Mouse (Mus musculus) right cerebral cortex, postnatal 4 days (tissue): Measurements from ENCODE around the gene Tmem121.
"Not testable (repeated sequence)": the region's sequence is repeated elsewhere in the genome, so short reads cannot be mapped to it uniquely, and the experiment has no call there.

Source experiments
- DNase-seq: peaks from one replicate; pipeline ENCODE4 v3.0.0-alpha.2; 2022

The Tmem121 gene

GRCm38 (mm10) chr12:113188349-113189055 lies 2.8 kb downstream of the Tmem121 start:
- DNase-seq = no peak

GRCm38 (mm10) chr12:113193423-113193822 lies 7.7 kb downstream of the Tmem121 start:
- DNase-seq = no peak

GRCm38 (mm10) chr12:113199132-113199531 lies 13.4 kb downstream of the Tmem121 start:
- DNase-seq = not testable (repeated sequence)

GRCm38 (mm10) chr12:113201301-113201700 lies 15.6 kb downstream of the Tmem121 start:
- no peak for DNase-seq

DNA sequence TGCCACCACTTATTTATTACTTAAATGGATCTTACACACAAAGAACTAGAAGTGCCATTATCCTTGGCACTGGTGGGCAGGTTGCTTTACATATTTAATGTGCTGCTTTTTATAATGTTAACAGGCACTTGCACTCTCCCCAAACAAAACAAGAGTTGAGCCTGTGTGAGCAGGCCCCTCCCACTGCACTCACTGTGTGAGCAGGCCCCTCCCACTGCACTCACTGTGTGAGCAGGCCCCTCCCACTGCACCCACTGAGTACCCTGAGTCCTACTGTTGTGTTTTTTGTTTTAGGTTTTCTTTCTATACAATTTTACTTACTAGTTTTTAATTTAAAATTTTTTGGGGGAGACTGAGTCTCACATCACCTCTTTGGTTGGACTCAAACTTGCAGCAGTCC lies 16.3 kb downstream of the Tmem121 start:
- DNase-seq = no peak

GRCm38 (mm10) chr12:113203522-113203921 lies 17.8 kb downstream of the Tmem121 start:
- no peak for DNase-seq

- no peak for DNase-seq
Observed at GRCm38 (mm10) chr12:113205251-113205942, 19.7 kb downstream of the Tmem121 start.

DNA sequence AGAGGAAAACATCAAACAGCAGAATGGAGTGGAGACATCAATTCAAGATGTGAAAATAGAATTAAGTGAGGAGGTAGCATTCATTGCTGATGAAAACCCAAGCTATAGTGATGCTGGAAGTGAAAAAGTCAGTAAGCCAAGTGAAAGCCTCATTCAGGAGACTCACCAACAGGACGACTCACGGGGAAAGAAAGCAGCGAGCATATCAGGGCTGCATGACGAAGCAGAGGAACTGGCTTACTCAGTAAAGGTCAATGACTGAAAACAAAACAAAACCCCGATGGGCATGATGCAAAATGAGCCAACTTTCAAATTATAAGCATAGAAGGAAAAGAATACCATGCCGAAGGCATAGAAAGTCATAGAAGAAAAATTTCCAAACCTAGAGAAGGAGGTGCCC lies 22.0 kb downstream of the Tmem121 start:
- DNase-seq = no peak

GRCm38 (mm10) chr12:113210586-113211378 lies 25.1 kb downstream of the Tmem121 start:
- DNase-seq = no peak

- DNase-seq = no peak
Observed at GRCm38 (mm10) chr12:113211772-113212171, 26.0 kb downstream of the Tmem121 start.

GRCm38 (mm10) chr12:113212326-113212924 lies 26.7 kb downstream of the Tmem121 start:
- DNase-seq = no peak

GRCm38 (mm10) chr12:113213226-113213625 lies 27.5 kb downstream of the Tmem121 start:
- DNase-seq = no peak

GRCm38 (mm10) chr12:113214072-113214808 lies 28.5 kb downstream of the Tmem121 start:
- DNase-seq = no peak

DNA sequence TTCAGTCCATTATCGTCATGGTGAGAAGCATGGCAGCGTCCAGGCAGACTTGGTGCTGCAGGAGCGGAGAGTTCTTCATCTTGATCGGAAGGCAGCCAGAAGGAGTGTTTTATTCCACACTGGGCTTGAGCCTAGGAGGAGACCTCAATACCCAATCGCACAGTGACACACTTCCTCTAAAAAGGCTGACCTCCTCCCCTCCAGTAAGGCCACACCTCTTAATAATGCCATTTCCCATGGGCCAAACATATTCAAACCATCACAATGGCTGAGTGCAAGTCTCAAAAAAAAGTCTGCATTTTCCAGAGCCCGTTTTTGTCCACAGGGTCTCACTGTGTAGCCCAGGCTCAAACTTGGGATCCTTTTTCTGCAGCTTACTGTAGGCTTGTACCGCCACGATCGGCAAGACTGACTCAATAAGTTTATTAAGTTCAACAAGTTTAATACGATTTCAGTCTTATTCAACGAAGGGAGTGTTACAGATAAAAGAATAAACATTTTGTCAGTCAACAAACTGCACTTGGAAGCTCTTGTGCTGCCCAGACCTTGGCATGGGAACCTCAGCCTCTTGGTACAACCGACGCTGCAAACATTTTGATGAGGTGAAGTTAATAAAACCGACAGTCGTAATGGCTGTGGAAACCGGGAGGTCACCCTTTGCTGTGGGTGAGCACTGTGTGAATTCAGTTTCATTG lies 29.4 kb downstream of the Tmem121 start:
- no peak for DNase-seq

- peak; percentile 69 for DNase-seq
Observed at GRCm38 (mm10) chr12:113215667-113216346, 30.1 kb downstream of the Tmem121 start.

- peak; percentile 75 for DNase-seq
Observed at GRCm38 (mm10) chr12:113217306-113218242, 31.8 kb downstream of the Tmem121 start.

GRCm38 (mm10) chr12:113219867-113220266 lies 34.1 kb downstream of the Tmem121 start:
- DNase-seq = no peak

DNA sequence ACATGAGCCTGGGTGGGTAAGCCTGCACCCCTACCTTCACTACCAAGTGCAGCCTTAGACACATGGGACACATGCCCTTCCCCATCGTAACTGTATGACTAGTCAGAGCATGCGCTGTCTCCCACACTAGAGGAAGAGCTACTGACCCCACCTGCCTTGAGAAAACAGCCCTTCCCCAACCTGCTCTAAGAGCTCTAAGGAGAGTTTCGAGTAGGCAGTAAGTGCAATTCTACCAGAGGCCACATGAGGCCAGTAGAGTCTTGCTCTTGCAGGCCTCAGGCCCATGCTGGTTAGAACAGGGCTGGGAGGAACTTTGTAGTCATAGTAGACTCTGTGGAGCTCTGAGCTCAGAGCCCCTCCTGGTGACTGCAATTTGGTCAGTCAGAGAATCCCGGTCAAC lies 34.7 kb downstream of the Tmem121 start:
- DNase-seq = peak; percentile 67

GRCm38 (mm10) chr12:113221289-113221688 lies 35.6 kb downstream of the Tmem121 start:
- DNase-seq = no peak

- DNase-seq = peak; percentile 94
Observed at GRCm38 (mm10) chr12:113222121-113222636, 36.4 kb downstream of the Tmem121 start.
